Mouse (Mus musculus): ENCODE measurements at regions not wholly inside any gene's neighbourhood (a gene's known extent, or its start where the extent isn't known, plus 50 kb on each side); places are given as distances from the start of the nearest gene placed in this dataset.

DNA sequence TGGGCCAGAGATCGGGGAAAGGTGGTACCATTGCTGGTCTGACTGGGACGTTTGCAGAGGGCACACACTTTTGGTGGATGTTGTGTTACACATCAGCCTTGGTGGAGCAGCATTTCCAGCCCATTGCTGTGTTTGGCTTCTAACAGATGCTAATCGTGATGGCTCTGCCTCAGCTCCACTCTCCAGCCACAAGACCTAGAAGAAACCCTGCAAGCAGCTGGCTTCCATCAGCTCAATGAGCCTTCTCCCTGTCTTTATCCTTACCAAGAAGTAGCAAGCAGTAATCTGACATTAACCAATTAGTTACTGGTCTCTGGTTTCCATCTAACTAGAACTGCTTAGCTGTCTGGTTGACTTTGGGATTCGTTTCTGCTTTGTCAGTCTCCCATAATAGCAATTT, 188.8 kb downstream of the Ly86 start:
- TF ChIP-seq MYC (IDR thresholded peaks at IDR 0.05; ENCODE audit: low read depth, low read length) (no peak), JUN (IDR thresholded peaks at IDR 0.05; ENCODE audit: insufficient read depth, low read depth, low read length) (no peak), TBP (conservative IDR thresholded peaks at IDR 0.05; ENCODE audit: low read depth, low read length) (no peak), MAFK (IDR thresholded peaks at IDR 0.05; ENCODE audit: insufficient replicate concordance, low read length) (no peak), USF1 (IDR thresholded peaks at IDR 0.05; ENCODE audit: low read depth, low read length) (no peak), ELF1 (IDR thresholded peaks at IDR 0.05; ENCODE audit: low read depth, low read length) (no peak), PAX5 (IDR thresholded peaks at IDR 0.05; ENCODE audit: low read length) (no peak), TCF12 (IDR thresholded peaks at IDR 0.05; ENCODE audit: low read depth, low read length) (no peak)
- Histone ChIP-seq H3K4me2 (ENCODE audit: insufficient read depth, low read depth, poor library complexity, severe bottlenecking) (no peak overlapping the region), H3K27me3 (replicated peaks) (peaks cover 2% of the 10 kb centered on the region), H3K79me2 (replicated peaks; ENCODE audit: control insufficient read depth, extremely low read depth, insufficient read depth, poor library complexity, severe bottlenecking) (no peaks in the 10 kb centered on the region), H3K9me3 (replicated peaks; ENCODE audit: low read length) (peaks cover 1% of the 10 kb centered on the region), H3K36me3 (replicated peaks in 1 of 2; ENCODE audit: control insufficient read depth in 1 of 2, insufficient read depth in 1 of 2, low read length in 1 of 2) (no peaks in the 10 kb centered on the region), H3K4me1 (ENCODE audit: control insufficient read depth in 1 of 2, insufficient read depth in 2 of 2) (peaks cover 0 to 12% of the 10 kb centered on the region in 2 experiments; a peak in 3 of 4 replicates), H3K4me3 (replicated peaks in 1 of 3; ENCODE audit: low read depth in 2 of 3, low read length in 2 of 3, poor library complexity in 1 of 3) (no peak overlapping the region), H3K27ac (ENCODE audit: insufficient read depth, low read depth) (no peak overlapping the region), H3K9ac (ENCODE audit: insufficient read depth, low read depth) (no peak overlapping the region)
- in situ Hi-C loops (cut with MboI; ENCODE audit: low pct_ligation_motif_present, low pct_unique_long_range_greater_than_20kb, low sequenced_read_pairs) (loop anchor here (25.0 kb wide), 1 partner anchor 428 kb away; no protein-coding TSS in a partner anchor), dilution Hi-C loops (cut with MboI; ENCODE audit: extremely low pct_ligation_motif_present, extremely low pct_unique_long_range_greater_than_20kb, low sequenced_read_pairs) (no loop called here)
- DNase-seq (ENCODE audit: extremely low read depth), result no peak

DNA sequence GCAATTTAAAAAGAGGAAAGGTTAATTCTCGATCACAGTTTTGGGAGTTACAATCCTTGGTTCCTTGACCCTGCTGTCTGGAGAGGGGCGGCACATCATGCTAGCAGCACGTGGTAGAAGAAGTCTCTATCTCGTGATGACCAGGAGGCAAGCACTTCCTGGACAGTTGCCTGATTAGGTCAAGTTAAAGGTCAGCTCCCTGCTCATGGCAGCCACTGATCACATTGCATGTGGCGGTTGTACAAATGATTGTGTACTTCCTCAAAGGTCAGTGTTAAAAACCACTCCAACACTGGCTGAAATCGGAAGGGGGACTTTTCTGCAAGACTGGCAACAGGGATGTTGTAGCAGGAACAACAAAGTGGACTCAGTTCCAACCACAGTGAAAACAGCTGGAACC, 192.3 kb downstream of the Ly86 start:
- Histone ChIP-seq H3K4me3 (replicated peaks in 1 of 3; ENCODE audit: low read depth in 2 of 3, low read length in 2 of 3, poor library complexity in 1 of 3) (no peak overlapping the region), H3K27me3 (replicated peaks) (peaks cover 2% of the 10 kb centered on the region), H3K4me1 (ENCODE audit: control insufficient read depth in 1 of 2, insufficient read depth in 2 of 2) (peaks cover 4 to 16% of the 10 kb centered on the region in 2 experiments), H3K36me3 (replicated peaks in 1 of 2; ENCODE audit: control insufficient read depth in 1 of 2, insufficient read depth in 1 of 2, low read length in 1 of 2) (no peaks in the 10 kb centered on the region), H3K27ac (ENCODE audit: insufficient read depth, low read depth) (no peak overlapping the region), H3K9ac (ENCODE audit: insufficient read depth, low read depth) (no peak overlapping the region), H3K4me2 (ENCODE audit: insufficient read depth, low read depth, poor library complexity, severe bottlenecking) (no peak overlapping the region), H3K9me3 (replicated peaks; ENCODE audit: low read length) (peaks cover 3% of the 10 kb centered on the region), H3K79me2 (replicated peaks; ENCODE audit: control insufficient read depth, extremely low read depth, insufficient read depth, poor library complexity, severe bottlenecking) (no peaks in the 10 kb centered on the region)
- DNase-seq (ENCODE audit: extremely low read depth), result no peak
- no peak for TF ChIP-seq MYC (IDR thresholded peaks at IDR 0.05; ENCODE audit: low read depth, low read length)
- TF ChIP-seq BHLHE40 (IDR thresholded peaks at IDR 0.05; ENCODE audit: low read depth, low read length), result no peak
- TF ChIP-seq SMC3 (IDR thresholded peaks at IDR 0.05; ENCODE audit: low read depth, low read length), result no peak
- TF ChIP-seq RCOR1 (conservative IDR thresholded peaks at IDR 0.05; ENCODE audit: low read depth, low read length), result no peak
- no peak for TF ChIP-seq POLR2AphosphoS2 (IDR thresholded peaks at IDR 0.05; ENCODE audit: low read depth, low read length)
- TF ChIP-seq SIN3A (IDR thresholded peaks at IDR 0.05; ENCODE audit: low read length), result no peak
- TF ChIP-seq TCF12 (IDR thresholded peaks at IDR 0.05; ENCODE audit: low read depth, low read length), result no peak
- TF ChIP-seq HCFC1 (IDR thresholded peaks at IDR 0.05; ENCODE audit: low read depth, low read length), result no peak
- TF ChIP-seq ZMIZ1 (IDR thresholded peaks at IDR 0.05; ENCODE audit: low read depth, low read length), result no peak
- TF ChIP-seq ETS1 (conservative IDR thresholded peaks at IDR 0.05; ENCODE audit: low read depth, low read length), result no peak
- no peak for TF ChIP-seq TBP (conservative IDR thresholded peaks at IDR 0.05; ENCODE audit: low read depth, low read length)
- no peak for TF ChIP-seq ELF1 (IDR thresholded peaks at IDR 0.05; ENCODE audit: low read depth, low read length)
- TF ChIP-seq ZC3H11A (IDR thresholded peaks at IDR 0.05; ENCODE audit: low read depth, low read length), result no peak
- dilution Hi-C loops (cut with MboI; ENCODE audit: extremely low pct_ligation_motif_present, extremely low pct_unique_long_range_greater_than_20kb, low sequenced_read_pairs), result no loop called here
- in situ Hi-C loops (cut with MboI; ENCODE audit: low pct_ligation_motif_present, low pct_unique_long_range_greater_than_20kb, low sequenced_read_pairs), result loop anchor here (25.0 kb wide), 1 partner anchor 425 kb away; no protein-coding TSS in a partner anchor
